ENCODE assay signal across 8 mouse cellular contexts in the genomic region with DNA sequence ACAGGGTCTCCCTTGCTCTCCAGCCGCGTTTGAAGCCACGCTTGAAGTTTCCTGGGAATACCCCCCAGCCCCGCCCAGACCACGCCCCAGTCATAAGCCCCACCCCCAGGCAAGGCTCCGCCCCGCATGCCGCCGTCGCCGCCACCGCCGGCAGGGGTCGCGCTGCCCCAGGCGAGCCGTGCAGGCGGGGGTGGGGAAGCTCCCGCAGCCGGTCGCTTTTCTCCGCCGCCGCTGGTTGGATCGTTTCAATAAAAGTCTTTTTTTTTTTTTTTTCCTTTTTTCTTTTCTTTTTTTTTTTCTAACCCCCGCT. TPM values are rescaled to one million over a fixed set of nuclear protein-coding genes. Genes with fewer than 3 reads are reported as not detected.
DNase-seq lines count a peak whose midpoint lies in the region; ATAC-seq and TF ChIP-seq lines count a peak whose summit lies in the region.

No protein-coding gene starts in this region.

- 0% methylated on average over 22 of the region's 26 CpGs for WGBS in heart, embryonic 12.5 days
- WGBS in liver, postnatal 0 days (ENCODE audit: insufficient replicate concordance): 0% methylated on average over 20 of the region's 26 CpGs
- 0% methylated on average over 26 of the region's 26 CpGs for WGBS in neural tube, embryonic 15.5 days

- H3K27me3 ChIP-seq in erythroblast, embryonic 14.5 days (ENCODE audit: control insufficient read depth): no peaks in the 10 kb centered on the region
- H3K27me3 ChIP-seq in heart, embryonic 12.5 days (replicated peaks): no peaks in the 10 kb centered on the region
- H3K27me3 ChIP-seq in liver, postnatal 0 days (ENCODE audit: insufficient read depth, low read length): no peaks in the 10 kb centered on the region
- H3K27me3 ChIP-seq in neural tube, embryonic 15.5 days (replicated peaks): no peaks in the 10 kb centered on the region
- H3K27me3 ChIP-seq in testis, adult 2 months (ENCODE audit: control insufficient read depth, insufficient read depth, low read length): no peaks in the 10 kb centered on the region

- H3K9ac ChIP-seq in heart, embryonic 12.5 days: peak overlapping the region; percentile 93
- H3K9ac ChIP-seq in liver, postnatal 0 days (replicated peaks): peak overlapping the region; percentile 99
- H3K9ac ChIP-seq in neural tube, embryonic 15.5 days (replicated peaks): peak overlapping the region; percentile 100

- peak overlapping the region; percentile 72 for H3K4me2 ChIP-seq in heart, embryonic 12.5 days
- peak overlapping the region; percentile 82 for H3K4me2 ChIP-seq in liver, postnatal 0 days (ENCODE audit: low read depth, low read length)
- H3K4me2 ChIP-seq in neural tube, embryonic 15.5 days: peak overlapping the region; percentile 67

- peak; percentile 54 for ATAC-seq in CD4-positive, CD25-positive, alpha-beta regulatory T cell, adult 4 months
- peak; percentile 94 for ATAC-seq in heart, embryonic 12.5 days (ENCODE audit: insufficient number of reproducible peaks, low FRiP score)
- ATAC-seq in liver, postnatal 0 days: peak; percentile 86
- ATAC-seq in neural tube, embryonic 15.5 days (ENCODE audit: low FRiP score): peak; percentile 93

- DNase-seq in brain, embryonic 14.5 days (ENCODE audit: low read depth): peak; percentile 96
- DNase-seq in kidney, postnatal 25 days: peak; percentile 86 to 87
- peak; percentile 94 for DNase-seq in liver, postnatal 0 days

- H3K4me3 ChIP-seq in erythroblast, embryonic 14.5 days (replicated peaks): peak overlapping the region; percentile 97
- peak overlapping the region; percentile 93 for H3K4me3 ChIP-seq in heart, embryonic 12.5 days
- H3K4me3 ChIP-seq in liver, postnatal 0 days (ENCODE audit: low read depth, low read length): peak overlapping the region; percentile 99
- H3K4me3 ChIP-seq in neural tube, embryonic 15.5 days (replicated peaks): peak overlapping the region; percentile 97
- peak overlapping the region; percentile 97 for H3K4me3 ChIP-seq in testis, adult 2 months (ENCODE audit: control insufficient read depth, low read depth, low read length)

- TF ChIP-seq POLR2A in brain, embryonic 14.5 days (IDR thresholded peaks at IDR 0.05; ENCODE audit: borderline replicate concordance, extremely low read depth, insufficient read depth, insufficient read length, poor library complexity, severe bottlenecking): peak; percentile 55; the same call in 1 of the 2 replicates
- no peak; the same call in 1 of the 2 replicates for TF ChIP-seq POLR2A in testis, adult 2 months (IDR thresholded peaks at IDR 0.05; ENCODE audit: control insufficient read depth, low read depth, low read length)

- peak; percentile 86 for TF ChIP-seq CTCF in brain, embryonic 14.5 days (IDR thresholded peaks at IDR 0.05; ENCODE audit: borderline replicate concordance, extremely low read depth, insufficient read depth, insufficient read length)
- TF ChIP-seq CTCF in liver, postnatal 0 days (IDR thresholded peaks at IDR 0.05; ENCODE audit: low read depth): peak; percentile 86
- TF ChIP-seq CTCF in testis, adult 2 months (IDR thresholded peaks at IDR 0.05; ENCODE audit: control insufficient read depth, insufficient read depth, insufficient replicate concordance, low read depth, low read length): peak; percentile 53

- TF ChIP-seq EP300 in liver, postnatal 0 days (IDR thresholded peaks at IDR 0.05; ENCODE audit: low read depth): no peak

- H3K27ac ChIP-seq in heart, embryonic 12.5 days (ENCODE audit: poor library complexity, severe bottlenecking): peak overlapping the region; percentile 97
- peak overlapping the region; percentile 95 for H3K27ac ChIP-seq in liver, postnatal 0 days (ENCODE audit: low read depth)
- H3K27ac ChIP-seq in neural tube, embryonic 15.5 days (replicated peaks): peak overlapping the region; percentile 99
- peak overlapping the region; percentile 92 for H3K27ac ChIP-seq in testis, adult 2 months (ENCODE audit: control insufficient read depth, insufficient read depth, low read depth, low read length)

- H3K9me3 ChIP-seq in erythroblast, embryonic 14.5 days (ENCODE audit: control insufficient read depth, low read length): no peaks in the 10 kb centered on the region
- no peaks in the 10 kb centered on the region for H3K9me3 ChIP-seq in heart, embryonic 12.5 days (replicated peaks)
- no peaks in the 10 kb centered on the region for H3K9me3 ChIP-seq in liver, postnatal 0 days (ENCODE audit: low read length)
- no peaks in the 10 kb centered on the region for H3K9me3 ChIP-seq in neural tube, embryonic 15.5 days (replicated peaks)

- peaks cover 47% of the 10 kb centered on the region for H3K4me1 ChIP-seq in erythroblast, embryonic 14.5 days (ENCODE audit: control insufficient read depth)
- peaks cover 21% of the 10 kb centered on the region for H3K4me1 ChIP-seq in heart, embryonic 12.5 days (replicated peaks)
- peaks cover 28% of the 10 kb centered on the region for H3K4me1 ChIP-seq in liver, postnatal 0 days (ENCODE audit: insufficient read depth)
- peaks cover 28% of the 10 kb centered on the region for H3K4me1 ChIP-seq in neural tube, embryonic 15.5 days
- H3K4me1 ChIP-seq in testis, adult 2 months (ENCODE audit: control insufficient read depth, insufficient read depth, low read length): peaks cover 4% of the 10 kb centered on the region

- peaks cover 6% of the 10 kb centered on the region for H3K36me3 ChIP-seq in erythroblast, embryonic 14.5 days (ENCODE audit: control insufficient read depth)
- H3K36me3 ChIP-seq in heart, embryonic 12.5 days: no peaks in the 10 kb centered on the region
- no peaks in the 10 kb centered on the region for H3K36me3 ChIP-seq in liver, postnatal 0 days (replicated peaks; ENCODE audit: insufficient read depth, low read length)
- H3K36me3 ChIP-seq in neural tube, embryonic 15.5 days: no peaks in the 10 kb centered on the region
- H3K36me3 ChIP-seq in testis, adult 2 months (ENCODE audit: control insufficient read depth, insufficient read depth, low read length): no peaks in the 10 kb centered on the region

RNA-seq across cellular contexts. Expression of gene Cdk17, which starts 0.2 kb away (rescaled TPM):
- polyA plus RNA-seq in CD4-positive, CD25-positive, alpha-beta regulatory T cell, adult 4 months (2017; shearing (Covaris generic)): 10 to 100 TPM; 42.2 to 62.3 TPM
- polyA plus RNA-seq in brain, embryonic 14.5 days (2012; rRNA removed): 64.3 and 70.5 TPM in 2 replicates
- 0.17 and 0.41 TPM in 2 replicates for polyA plus RNA-seq in erythroblast, embryonic 14.5 days (2012)
- polyA plus RNA-seq in heart, embryonic 12.5 days (2016; fragmentation: Nextera tagmentation; extraction: Ambion mirVana): 25.2 and 27.1 TPM in 2 replicates
- 7.4 and 8.4 TPM in 2 replicates for polyA plus RNA-seq in liver, postnatal 0 days (2015; fragmentation: Nextera tagmentation; extraction: Ambion mirVana)
- polyA plus RNA-seq in neural tube, embryonic 15.5 days (2015; fragmentation: Nextera tagmentation; extraction: Ambion mirVana): 39.5 and 41.2 TPM in 2 replicates
- 27.6 and 32.4 TPM in 2 replicates for polyA plus RNA-seq in testis, adult 2 months (2012; rRNA removed)

Comparison
In these comparisons a context has a peak if more than half of its experiments do, and no peak if none do; other contexts are left out.
1. Peak in every context shown above with its lines: DNase-seq, ATAC-seq, H3K4me3 ChIP-seq and H3K27ac ChIP-seq.